Mouse (Mus musculus): ENCODE data around the gene Tent5c.
A peak's percentile ranks its signal among the peaks of the same experiment; 100 is the strongest.

The Tent5c gene

DNA sequence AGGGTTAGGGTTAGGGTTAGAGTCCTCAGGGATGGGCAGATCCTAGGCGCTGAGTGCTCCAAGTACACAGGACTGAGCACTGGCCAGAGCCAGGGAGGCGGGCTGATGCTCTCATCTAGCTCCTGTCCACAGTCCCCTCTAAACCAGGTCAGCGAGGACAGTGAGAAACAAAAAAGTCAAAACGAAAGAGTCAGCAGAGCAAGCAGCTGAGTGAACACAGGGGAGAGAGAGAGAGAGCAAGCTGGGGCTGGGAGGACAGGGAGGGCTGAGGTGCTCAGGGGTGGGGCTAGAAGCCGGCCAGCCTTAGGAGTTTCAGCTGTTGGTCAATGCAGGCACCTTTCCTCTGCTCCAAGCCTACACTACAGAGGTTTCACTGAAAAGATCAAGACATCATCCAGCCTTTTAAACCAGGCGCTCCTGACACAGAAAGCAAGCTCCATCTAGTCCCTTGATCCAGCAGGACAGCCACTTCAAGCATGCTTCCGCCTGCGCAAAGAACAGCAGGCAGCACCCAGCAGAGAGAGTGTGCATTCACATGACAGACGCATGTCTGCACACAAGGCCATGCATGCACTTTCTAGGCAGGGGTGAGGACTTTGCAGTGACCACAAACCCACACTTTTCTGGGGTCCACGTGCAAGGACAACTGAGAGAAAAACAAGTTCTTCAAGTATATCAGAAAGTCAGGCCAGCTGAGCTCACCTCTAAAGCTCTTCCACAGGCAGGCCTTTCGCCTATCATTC, 3.6 kb downstream of the Tent5c start:
- DNase-seq = peak; percentile 37

- no peak for DNase-seq
Observed at GRCm38 (mm10) chr3:100482971-100483610, 6.0 kb downstream of the Tent5c start.

- no peak for DNase-seq
Observed at GRCm38 (mm10) chr3:100482324-100482911, 6.7 kb downstream of the Tent5c start.

- no peak for DNase-seq
Observed at GRCm38 (mm10) chr3:100480251-100481005, 8.7 kb downstream of the Tent5c start.

- DNase-seq = no peak
Observed at GRCm38 (mm10) chr3:100474950-100475472, 14.1 kb downstream of the Tent5c start.

DNA sequence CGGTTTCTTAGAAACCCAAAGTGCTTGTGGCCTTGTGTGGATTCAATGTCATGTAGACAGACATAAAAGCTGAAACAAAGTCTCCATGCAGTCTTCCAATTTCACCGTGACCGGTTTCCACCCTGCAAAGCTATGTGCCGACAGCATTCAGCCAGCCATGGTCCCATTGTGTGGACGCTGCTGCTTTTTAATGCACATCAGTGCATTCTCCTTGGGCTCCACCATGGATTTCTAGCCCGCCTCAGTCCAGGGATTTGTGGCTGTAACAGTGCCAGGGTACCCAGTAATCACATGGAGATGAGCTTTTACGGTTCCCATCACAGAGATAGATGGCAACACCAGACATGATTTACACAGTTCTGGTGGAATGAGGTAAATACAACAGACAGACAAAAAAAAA, 14.6 kb downstream of the Tent5c start:
- no peak for DNase-seq

GRCm38 (mm10) chr3:100473146-100473545, 16.0 kb downstream of the Tent5c start:
- no peak for DNase-seq

- no peak for DNase-seq
Observed at GRCm38 (mm10) chr3:100470902-100471301, 18.2 kb downstream of the Tent5c start.

GRCm38 (mm10) chr3:100470101-100470500, 19.0 kb downstream of the Tent5c start:
- DNase-seq = no peak

GRCm38 (mm10) chr3:100466551-100466950, 22.6 kb downstream of the Tent5c start:
- no peak for DNase-seq

GRCm38 (mm10) chr3:100464596-100464995, 24.5 kb downstream of the Tent5c start:
- DNase-seq = no peak

GRCm38 (mm10) chr3:100463959-100464265, 25.2 kb downstream of the Tent5c start:
- DNase-seq = no peak

DNA sequence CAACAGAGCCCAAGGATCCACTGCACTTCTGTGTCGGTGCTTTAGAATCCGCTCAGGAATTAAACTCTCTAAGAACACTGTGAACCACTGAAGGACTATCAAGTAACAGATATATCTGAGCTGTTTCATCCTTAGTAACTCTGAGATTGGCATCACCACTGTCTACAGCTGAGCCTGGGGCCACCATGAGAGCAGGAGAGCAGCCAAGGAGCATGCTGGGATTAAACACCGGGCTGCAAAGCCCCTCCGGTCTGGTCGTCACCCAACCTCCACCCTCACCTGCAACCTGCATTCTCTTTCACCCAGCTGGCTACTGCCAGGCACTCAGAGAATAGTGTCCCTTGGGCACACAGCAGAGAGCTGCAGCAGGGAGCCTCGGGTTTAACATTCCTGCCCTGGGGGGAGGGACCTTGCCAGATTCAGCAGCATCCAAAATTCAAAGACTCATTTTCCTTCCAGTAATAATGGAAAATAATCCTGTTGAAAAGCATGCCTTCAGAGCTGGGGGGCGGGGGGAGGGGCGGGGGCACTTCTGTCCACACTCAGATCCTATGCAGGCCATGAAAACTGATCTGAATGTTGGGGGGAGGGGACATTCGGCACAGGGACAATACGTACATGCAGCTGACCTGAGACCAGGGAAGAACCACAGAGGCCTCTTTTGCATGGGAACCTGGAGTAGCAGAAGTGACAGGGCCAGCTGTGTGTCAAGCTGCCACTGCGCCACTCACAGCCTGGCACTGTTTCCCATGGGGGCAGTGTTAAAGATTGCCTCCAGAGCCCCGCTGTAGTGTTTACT, 25.8 kb downstream of the Tent5c start:
- no peak for DNase-seq

- no peak for DNase-seq
Observed at GRCm38 (mm10) chr3:100462235-100463083, 26.7 kb downstream of the Tent5c start.

- no peak for DNase-seq
Observed at GRCm38 (mm10) chr3:100460510-100460909, 28.6 kb downstream of the Tent5c start.

DNA sequence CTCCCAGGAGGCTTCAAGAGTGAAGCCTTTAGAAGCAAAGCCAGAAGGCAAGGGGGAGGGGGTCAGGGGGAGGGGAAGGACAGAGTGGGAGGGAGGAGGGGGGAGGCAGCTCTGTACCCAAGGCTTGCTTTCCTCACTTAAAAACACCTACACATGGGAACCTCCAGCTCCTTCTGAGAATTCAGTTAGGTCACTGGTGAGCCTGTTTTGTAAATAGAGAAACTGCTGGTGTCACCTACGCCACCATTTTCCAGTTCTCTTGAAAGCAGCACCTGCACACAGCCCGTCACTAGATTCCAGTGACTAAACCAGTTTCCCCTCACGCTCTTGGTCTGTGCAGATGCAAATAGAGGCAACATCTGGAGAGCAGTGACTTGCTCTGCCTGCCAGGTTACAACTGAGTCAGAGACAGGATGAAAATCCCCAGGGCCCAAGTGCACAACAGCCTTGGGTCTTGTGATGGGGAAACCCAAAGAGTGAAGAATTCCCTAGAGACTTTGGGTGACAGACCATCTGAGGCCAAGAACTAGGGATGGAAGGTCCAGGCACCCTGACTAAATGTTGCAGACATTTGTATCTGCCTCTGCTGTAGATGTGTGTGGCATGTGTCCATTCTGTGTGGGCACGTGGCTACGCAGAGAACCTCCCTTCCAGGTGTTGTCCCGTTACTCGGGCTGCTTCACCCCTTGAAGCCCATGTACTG, 45.2 kb downstream of the Tent5c start:
- DNase-seq = no peak

DNA sequence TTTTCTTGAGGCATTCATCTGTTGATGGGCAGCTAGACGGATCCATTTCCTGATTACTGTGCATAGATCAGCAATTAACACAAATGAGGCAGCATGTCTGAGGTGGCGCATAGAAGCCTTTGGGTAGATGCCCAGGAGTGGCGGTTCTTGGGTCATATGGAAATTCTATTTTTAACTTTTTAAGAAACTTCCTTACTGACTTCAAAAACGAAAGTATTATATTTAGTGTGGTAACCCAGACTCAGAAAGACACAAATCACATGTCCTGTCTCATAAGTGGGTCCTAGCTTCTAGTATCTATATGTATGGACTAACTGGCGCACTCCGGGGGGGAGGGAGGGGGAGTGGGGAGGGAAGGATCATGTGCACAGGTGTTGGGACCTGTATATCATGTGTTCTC, 46.6 kb downstream of the Tent5c start:
- no peak for DNase-seq

- DNase-seq = no peak
Observed at GRCm38 (mm10) chr3:100440754-100441153, 48.4 kb downstream of the Tent5c start.

GRCm38 (mm10) chr3:100440009-100440408, 49.1 kb downstream of the Tent5c start:
- peak; percentile 87 for DNase-seq

DNA sequence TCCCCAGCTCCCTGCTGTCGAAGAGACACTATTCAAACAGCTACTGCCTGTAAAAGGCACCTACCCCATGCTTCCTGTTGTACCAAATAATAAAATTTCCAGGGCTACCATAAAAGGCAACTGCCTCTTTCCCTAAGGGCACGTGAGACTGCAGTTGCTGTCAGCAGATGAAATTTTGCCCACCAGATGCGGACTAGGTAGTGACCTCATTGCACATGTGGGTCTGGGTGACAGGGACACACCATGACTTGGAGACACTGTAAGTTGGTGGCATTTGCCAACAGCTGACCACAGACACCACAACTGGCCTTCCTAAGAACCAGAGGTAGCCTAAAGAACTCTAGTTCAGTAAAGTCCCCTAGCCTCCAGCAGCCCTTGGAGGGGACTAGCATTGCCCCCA, 50.0 kb downstream of the Tent5c start:
- DNase-seq = no peak

GRCm38 (mm10) chr3:100438461-100439002, 50.6 kb downstream of the Tent5c start:
- DNase-seq = no peak

Measured in layer of hippocampus, adult 9-11 months (tissue).